Mouse (Mus musculus): ENCODE measurements around the gene 0610009B22Rik. TPM values are rescaled to one million over a fixed set of nuclear protein-coding genes. Genes with fewer than 3 reads are reported as not detected.
"Not testable (repeated sequence)": the region's sequence is repeated elsewhere in the genome, so short reads cannot be mapped to it uniquely, and the experiment has no call there.

0610009B22Rik gene
- polyA plus RNA-seq, 1 experiment from 2014 or later = 75.5 TPM

DNA sequence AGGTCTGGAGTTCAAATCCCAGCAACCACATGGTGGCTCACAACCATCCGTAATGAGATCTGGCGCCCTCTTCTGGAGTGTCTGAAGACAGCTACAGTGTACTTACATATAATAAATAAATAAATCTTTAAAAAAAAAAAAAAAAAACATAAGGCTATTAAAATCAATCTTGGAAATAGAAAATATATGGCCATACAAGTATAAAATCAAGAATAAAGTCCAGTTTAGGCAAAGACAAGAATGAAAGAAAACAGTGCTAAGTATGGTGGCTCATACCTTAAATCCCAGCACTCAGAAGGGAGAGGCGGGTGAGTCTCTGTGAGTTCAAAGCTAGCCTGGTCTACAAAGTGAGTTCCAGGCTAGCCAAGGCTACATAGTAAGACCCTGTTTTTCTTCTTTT lies 1.9 kb upstream of the 0610009B22Rik start:
- not testable (repeated sequence) for H3K36me3 ChIP-seq (ENCODE audit: control insufficient read depth, insufficient read depth); H3K9me3 ChIP-seq (replicated peaks; ENCODE audit: control insufficient read depth, low read length); H3K4me2 ChIP-seq (ENCODE audit: low read depth, low read length); H3K27me3 ChIP-seq (ENCODE audit: control insufficient read depth, insufficient read depth, low read length); H3K27ac ChIP-seq (ENCODE audit: low read length); H3K4me1 ChIP-seq (ENCODE audit: control insufficient read depth, insufficient read depth, low read length); ATAC-seq (replicated peaks; ENCODE audit: extremely low read depth, insufficient read depth, low FRiP score); H3K9ac ChIP-seq (ENCODE audit: low read length); H3K4me3 ChIP-seq (ENCODE audit: low read length)
- WGBS = 100% methylated on average over 1 of the region's 3 CpGs

DNA sequence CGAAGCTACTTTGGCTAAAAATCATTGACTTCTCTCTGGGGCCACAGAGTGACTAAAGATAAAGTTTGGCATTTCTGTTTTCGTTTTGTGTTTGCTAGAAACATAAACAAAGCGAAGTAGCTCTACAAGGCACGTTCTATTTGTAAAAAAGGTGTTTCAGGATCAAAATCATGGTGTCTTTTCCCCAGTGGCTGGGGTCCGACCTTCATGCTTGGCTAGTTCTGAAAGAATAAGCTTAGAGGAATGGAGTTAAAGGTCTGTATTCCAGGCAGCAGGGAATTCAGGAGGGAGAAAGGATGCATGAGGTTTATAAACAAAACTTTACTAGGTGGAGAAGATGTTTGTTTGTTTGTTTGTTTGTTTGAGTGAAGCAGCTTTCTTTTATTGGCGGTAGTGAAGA lies 669 bp upstream of the 0610009B22Rik start:
- ATAC-seq (replicated peaks; ENCODE audit: extremely low read depth, insufficient read depth, low FRiP score) = no peak

DNA sequence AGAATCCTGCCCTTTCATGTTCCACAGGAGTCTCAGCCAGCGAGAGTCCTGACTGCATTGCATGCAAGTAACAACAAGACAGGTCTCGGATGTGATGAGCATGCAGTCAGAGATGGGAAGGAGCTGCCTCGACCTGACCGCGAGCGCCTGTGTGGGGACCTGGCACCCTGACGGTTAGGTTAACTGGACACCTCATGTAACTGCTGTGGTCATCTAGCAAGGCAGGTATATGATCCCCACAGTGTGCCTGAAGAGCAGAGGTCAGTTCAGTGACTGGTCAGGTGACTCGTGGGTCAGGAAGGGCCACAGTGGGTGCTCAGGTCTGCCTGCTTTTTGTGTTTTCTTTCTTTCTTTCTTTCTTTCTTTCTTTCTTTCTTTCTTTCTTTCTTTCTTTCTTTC lies 6.7 kb downstream of the 0610009B22Rik start:
- Histone ChIP-seq H3K27me3 (ENCODE audit: control insufficient read depth, insufficient read depth, low read length) (no peaks in the 10 kb centered on the region), H3K4me3 (ENCODE audit: low read length) (no peak overlapping the region), H3K4me2 (ENCODE audit: low read depth, low read length) (no peak overlapping the region), H3K27ac (ENCODE audit: low read length) (no peak overlapping the region), H3K9ac (ENCODE audit: low read length) (no peak overlapping the region), H3K4me1 (ENCODE audit: control insufficient read depth, insufficient read depth, low read length) (0 out of 2 replicates have a peak, but pooled peaks cover 3% of the 10 kb centered on the region), H3K9me3 (replicated peaks; ENCODE audit: control insufficient read depth, low read length) (no peaks in the 10 kb centered on the region), H3K36me3 (ENCODE audit: control insufficient read depth, insufficient read depth) (no peaks in the 10 kb centered on the region; the same call in 1 of the 2 replicates)
- WGBS = 34% methylated on average over 8 of the region's 8 CpGs
- ATAC-seq (replicated peaks; ENCODE audit: extremely low read depth, insufficient read depth, low FRiP score) = no peak

More for the DNA sequence above, 669 bp upstream of the 0610009B22Rik start:
- peak overlapping the region; percentile 59 for H3K4me3 ChIP-seq (ENCODE audit: low read length)
- H3K4me2 ChIP-seq (ENCODE audit: low read depth, low read length) = peak overlapping the region; percentile 88
- peak overlapping the region; percentile 99 for H3K27ac ChIP-seq (ENCODE audit: low read length)
- H3K9me3 ChIP-seq (replicated peaks; ENCODE audit: control insufficient read depth, low read length) = no peaks in the 10 kb centered on the region
- H3K36me3 ChIP-seq (ENCODE audit: control insufficient read depth, insufficient read depth) = no peaks in the 10 kb centered on the region; the same call in none of the 2 replicates
- 20% methylated on average over 6 of the region's 6 CpGs for WGBS
- no peaks in the 10 kb centered on the region for H3K27me3 ChIP-seq (ENCODE audit: control insufficient read depth, insufficient read depth, low read length)
- H3K9ac ChIP-seq (ENCODE audit: low read length) = peak overlapping the region; percentile 86
- peaks cover 6% of the 10 kb centered on the region; the same call in 1 of the 2 replicates for H3K4me1 ChIP-seq (ENCODE audit: control insufficient read depth, insufficient read depth, low read length)

DNA sequence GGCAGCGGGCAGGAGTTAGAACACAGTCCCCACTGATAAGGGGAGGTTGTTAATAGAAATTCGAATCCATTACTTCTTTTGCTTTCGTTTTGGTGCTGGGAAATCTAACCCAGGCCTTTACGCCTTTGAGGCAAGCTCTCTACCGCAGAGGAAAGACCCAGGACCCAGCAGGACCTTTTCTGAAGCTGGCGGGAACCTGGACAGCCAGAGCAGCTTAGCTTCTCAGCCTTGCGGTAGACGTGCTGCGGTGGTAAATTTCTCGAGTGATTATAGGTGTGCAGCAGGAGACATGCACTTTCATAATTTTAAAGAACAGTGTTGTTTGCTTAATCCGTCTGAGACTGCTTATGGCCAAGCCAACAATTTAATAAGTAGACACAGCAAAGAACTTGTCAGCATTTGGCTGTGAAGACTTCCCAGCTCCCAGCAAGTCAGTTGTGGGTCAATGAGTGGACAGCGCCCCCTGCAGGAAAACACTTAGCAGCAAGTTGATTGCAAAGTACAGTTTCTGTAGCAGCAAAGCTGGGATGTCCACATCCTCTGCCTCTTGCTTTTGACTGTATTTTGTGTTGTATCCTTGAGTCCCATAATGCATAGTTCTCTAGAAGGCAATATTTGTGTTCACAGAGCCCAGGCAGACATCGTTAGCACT lies 7.2 kb downstream of the 0610009B22Rik start:
- Histone ChIP-seq H3K9me3 (replicated peaks; ENCODE audit: control insufficient read depth, low read length) (no peaks in the 10 kb centered on the region), H3K27ac (ENCODE audit: low read length) (no peak overlapping the region), H3K9ac (ENCODE audit: low read length) (no peak overlapping the region; the same call in 1 of the 2 replicates), H3K4me1 (ENCODE audit: control insufficient read depth, insufficient read depth, low read length) (0 out of 2 replicates have a peak, but pooled peaks cover 3% of the 10 kb centered on the region), H3K36me3 (ENCODE audit: control insufficient read depth, insufficient read depth) (no peaks in the 10 kb centered on the region; the same call in 1 of the 2 replicates), H3K27me3 (ENCODE audit: control insufficient read depth, insufficient read depth, low read length) (no peaks in the 10 kb centered on the region), H3K4me3 (ENCODE audit: low read length) (peak overlapping the region; percentile 17; the same call in 1 of the 2 replicates), H3K4me2 (ENCODE audit: low read depth, low read length) (peak overlapping the region; percentile 51)
- peak; percentile 63 for ATAC-seq (replicated peaks; ENCODE audit: extremely low read depth, insufficient read depth, low FRiP score)
- WGBS = 27% methylated on average over 13 of the region's 13 CpGs

DNA sequence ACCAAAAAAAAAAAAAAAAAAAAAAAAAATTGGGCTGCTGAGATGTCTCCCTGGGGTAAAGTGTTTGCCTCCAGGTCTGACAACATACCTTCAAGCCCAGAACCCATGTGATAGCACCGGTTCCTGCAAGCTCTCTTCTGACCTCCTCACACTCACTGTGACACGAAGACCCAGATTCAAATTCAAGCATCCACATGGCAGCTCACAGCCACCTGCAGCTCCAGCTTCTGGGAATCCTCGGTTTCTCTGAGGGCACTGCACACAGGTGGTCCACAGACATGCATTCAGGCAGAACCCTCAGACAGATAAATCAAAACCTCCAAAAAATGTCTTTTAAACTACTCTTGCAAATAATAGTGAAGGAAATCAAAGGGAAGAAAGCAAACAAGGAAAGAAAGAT lies 9.2 kb downstream of the 0610009B22Rik start:
- Histone ChIP-seq H3K36me3 (ENCODE audit: control insufficient read depth, insufficient read depth) (no peaks in the 10 kb centered on the region), H3K9me3 (replicated peaks; ENCODE audit: control insufficient read depth, low read length) (no peaks in the 10 kb centered on the region), H3K27me3 (ENCODE audit: control insufficient read depth, insufficient read depth, low read length) (no peaks in the 10 kb centered on the region), H3K4me1 (ENCODE audit: control insufficient read depth, insufficient read depth, low read length) (0 out of 2 replicates have a peak, but pooled peaks cover 3% of the 10 kb centered on the region), H3K27ac (ENCODE audit: low read length) (no peak overlapping the region), H3K4me2 (ENCODE audit: low read depth, low read length) (no peak overlapping the region), H3K4me3 (ENCODE audit: low read length) (no peak overlapping the region), H3K9ac (ENCODE audit: low read length) (no peak overlapping the region)
- 69% methylated on average over 3 of the region's 3 CpGs for WGBS
- ATAC-seq (replicated peaks; ENCODE audit: extremely low read depth, insufficient read depth, low FRiP score) = no peak

DNA sequence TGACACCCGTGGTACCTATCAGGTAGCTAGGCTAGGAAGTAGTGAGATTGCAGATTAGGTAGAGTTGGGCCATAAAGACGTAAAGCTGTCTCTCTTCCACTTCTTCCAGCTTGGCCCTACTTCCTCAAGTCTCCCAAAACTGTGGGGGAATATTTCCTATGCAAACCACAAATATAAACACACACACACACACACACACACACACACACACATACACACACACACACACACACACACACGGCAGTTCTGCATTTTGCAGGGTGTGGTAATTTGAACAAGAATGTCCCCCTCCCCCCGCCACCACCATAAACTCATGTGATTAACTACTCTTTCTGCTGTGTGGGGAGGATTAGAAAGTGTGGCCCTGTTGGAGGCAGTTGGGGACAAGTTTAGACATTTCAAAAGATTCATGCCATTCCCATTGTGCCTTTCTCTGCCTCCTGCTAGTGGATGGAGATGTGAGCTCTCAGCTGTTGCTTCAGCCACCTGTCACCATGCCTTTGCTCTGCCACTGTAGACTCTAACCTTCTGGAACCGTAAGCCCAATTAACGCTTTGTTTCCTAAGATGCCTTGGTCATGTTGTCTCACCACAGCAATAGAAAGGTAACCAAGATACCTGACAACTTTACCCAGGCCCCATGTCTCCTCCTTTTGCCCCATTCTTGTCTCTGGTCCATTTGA lies 10.8 kb downstream of the 0610009B22Rik start:
- 68% methylated on average over 6 of the region's 6 CpGs for WGBS

DNA sequence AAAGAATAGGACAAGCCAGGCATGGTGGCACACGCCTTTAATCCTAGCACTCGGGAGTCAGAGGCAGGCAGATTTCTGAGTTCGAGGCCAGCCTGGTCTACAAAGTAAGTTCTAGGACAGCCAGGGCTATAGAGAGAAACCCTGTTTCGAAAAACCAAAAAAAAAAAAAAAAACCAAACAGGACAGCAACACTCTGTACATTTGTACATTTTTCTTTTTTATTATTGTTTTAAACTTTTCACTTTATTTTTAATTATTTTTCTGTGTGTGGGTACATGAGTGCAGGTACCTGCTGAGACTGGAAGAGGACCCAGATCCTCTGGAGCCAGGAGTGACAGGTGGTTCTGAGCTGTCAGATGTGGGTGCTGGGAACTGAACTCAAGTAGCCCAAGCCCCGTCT lies 13.3 kb downstream of the 0610009B22Rik start:
- H3K9me3 ChIP-seq (replicated peaks; ENCODE audit: control insufficient read depth, low read length) = no peaks in the 10 kb centered on the region
- no peaks in the 10 kb centered on the region for H3K27me3 ChIP-seq (ENCODE audit: control insufficient read depth, insufficient read depth, low read length)
- H3K9ac ChIP-seq (ENCODE audit: low read length) = no peak overlapping the region
- H3K4me3 ChIP-seq (ENCODE audit: low read length) = no peak overlapping the region
- 68% methylated on average over 5 of the region's 5 CpGs for WGBS
- ATAC-seq (replicated peaks; ENCODE audit: extremely low read depth, insufficient read depth, low FRiP score) = no peak
- H3K27ac ChIP-seq (ENCODE audit: low read length) = no peak overlapping the region
- no peaks in the 10 kb centered on the region for H3K4me1 ChIP-seq (ENCODE audit: control insufficient read depth, insufficient read depth, low read length)
- no peaks in the 10 kb centered on the region for H3K36me3 ChIP-seq (ENCODE audit: control insufficient read depth, insufficient read depth)
- H3K4me2 ChIP-seq (ENCODE audit: low read depth, low read length) = no peak overlapping the region

More for the DNA sequence above, 10.8 kb downstream of the 0610009B22Rik start:
- Histone ChIP-seq H3K4me1 (ENCODE audit: control insufficient read depth, insufficient read depth, low read length) (0 out of 2 replicates have a peak, but pooled peaks cover 3% of the 10 kb centered on the region), H3K4me2 (ENCODE audit: low read depth, low read length) (no peak overlapping the region), H3K27ac (ENCODE audit: low read length) (no peak overlapping the region), H3K9ac (ENCODE audit: low read length) (no peak overlapping the region), H3K36me3 (ENCODE audit: control insufficient read depth, insufficient read depth) (no peaks in the 10 kb centered on the region), H3K4me3 (ENCODE audit: low read length) (no peak overlapping the region), H3K27me3 (ENCODE audit: control insufficient read depth, insufficient read depth, low read length) (no peaks in the 10 kb centered on the region), H3K9me3 (replicated peaks; ENCODE audit: control insufficient read depth, low read length) (no peaks in the 10 kb centered on the region)
- no peak for ATAC-seq (replicated peaks; ENCODE audit: extremely low read depth, insufficient read depth, low FRiP score)

DNA sequence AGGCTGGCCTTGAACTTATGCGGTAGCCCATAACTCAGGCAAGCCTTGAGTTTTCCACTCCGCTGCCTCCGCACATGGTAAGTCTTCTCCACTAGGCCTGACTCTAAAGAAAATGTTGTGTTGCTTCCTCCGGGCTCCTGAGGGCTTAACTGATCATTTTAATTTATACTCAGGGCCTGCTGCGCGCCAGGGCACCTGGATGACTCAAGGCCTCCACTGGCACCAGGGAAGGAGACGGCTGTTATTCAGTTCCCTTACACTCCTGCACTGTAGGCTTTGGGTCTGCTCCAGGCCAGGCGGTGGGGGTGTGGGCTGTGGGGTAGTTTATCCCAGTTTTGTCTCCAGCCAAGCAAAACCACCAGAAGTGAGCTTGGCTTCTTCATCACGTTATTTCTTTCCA lies 15.4 kb downstream of the 0610009B22Rik start:
- Histone ChIP-seq H3K27ac (ENCODE audit: low read length) (no peak overlapping the region), H3K36me3 (ENCODE audit: control insufficient read depth, insufficient read depth) (no peaks in the 10 kb centered on the region), H3K4me3 (ENCODE audit: low read length) (no peak overlapping the region), H3K9ac (ENCODE audit: low read length) (no peak overlapping the region), H3K9me3 (replicated peaks; ENCODE audit: control insufficient read depth, low read length) (no peaks in the 10 kb centered on the region), H3K4me1 (ENCODE audit: control insufficient read depth, insufficient read depth, low read length) (no peaks in the 10 kb centered on the region), H3K27me3 (ENCODE audit: control insufficient read depth, insufficient read depth, low read length) (no peaks in the 10 kb centered on the region), H3K4me2 (ENCODE audit: low read depth, low read length) (no peak overlapping the region)
- no peak for ATAC-seq (replicated peaks; ENCODE audit: extremely low read depth, insufficient read depth, low FRiP score)
- WGBS = 82% methylated on average over 9 of the region's 9 CpGs

DNA sequence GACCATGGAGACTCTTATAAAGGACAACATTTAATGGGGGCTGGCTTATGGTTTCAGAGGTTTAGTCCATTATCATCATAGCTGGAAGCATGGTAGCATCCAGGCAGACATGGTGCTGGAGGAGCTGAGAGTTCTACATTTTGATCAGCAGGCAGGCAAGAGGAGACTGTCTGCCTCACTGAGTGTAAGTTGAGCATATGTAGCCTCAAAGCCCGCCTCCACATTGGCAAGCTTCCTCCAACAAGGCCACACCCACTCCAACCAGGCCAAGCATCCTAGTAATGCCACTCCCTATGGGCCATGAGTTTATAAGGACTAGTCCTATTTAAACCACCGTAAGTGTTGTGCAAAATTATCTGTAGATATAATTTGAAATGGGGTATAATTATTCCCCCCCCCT lies 17.3 kb downstream of the 0610009B22Rik start:
- Histone ChIP-seq H3K27me3 (ENCODE audit: control insufficient read depth, insufficient read depth, low read length) (no peaks in the 10 kb centered on the region), H3K9me3 (replicated peaks; ENCODE audit: control insufficient read depth, low read length) (no peaks in the 10 kb centered on the region), H3K27ac (ENCODE audit: low read length) (no peak overlapping the region), H3K4me2 (ENCODE audit: low read depth, low read length) (no peak overlapping the region), H3K36me3 (ENCODE audit: control insufficient read depth, insufficient read depth) (no peaks in the 10 kb centered on the region), H3K9ac (ENCODE audit: low read length) (no peak overlapping the region), H3K4me1 (ENCODE audit: control insufficient read depth, insufficient read depth, low read length) (no peaks in the 10 kb centered on the region), H3K4me3 (ENCODE audit: low read length) (no peak overlapping the region)
- ATAC-seq (replicated peaks; ENCODE audit: extremely low read depth, insufficient read depth, low FRiP score) = no peak
- WGBS = 66% methylated on average over 2 of the region's 2 CpGs

All from heart, embryonic 16.5 days (tissue).